Mouse (Mus musculus): Measurements from ENCODE around the gene Nms.

- no peak for TF ChIP-seq CTCF (IDR thresholded peaks at IDR 0.05; ENCODE audit: low read depth)
- no peak for TF ChIP-seq EP300 (IDR thresholded peaks at IDR 0.05; ENCODE audit: low read depth)
Measured at GRCm38 (mm10) chr1:38928996-38929395, 10.0 kb upstream of the Nms start.
